Mouse (Mus musculus): ENCODE results near the gene Dusp7.

Dusp7 gene

GRCm38 (mm10) chr9:106378753-106379152 lies 10.3 kb downstream of the Dusp7 start:
- in situ Hi-C loops (cut with MboI; ENCODE audit: low sequenced_read_pairs), result no loop called here

- in situ Hi-C loops (cut with MboI; ENCODE audit: low sequenced_read_pairs), result no loop called here
Measured at GRCm38 (mm10) chr9:106386181-106386864, 17.9 kb downstream of the Dusp7 start.

DNA sequence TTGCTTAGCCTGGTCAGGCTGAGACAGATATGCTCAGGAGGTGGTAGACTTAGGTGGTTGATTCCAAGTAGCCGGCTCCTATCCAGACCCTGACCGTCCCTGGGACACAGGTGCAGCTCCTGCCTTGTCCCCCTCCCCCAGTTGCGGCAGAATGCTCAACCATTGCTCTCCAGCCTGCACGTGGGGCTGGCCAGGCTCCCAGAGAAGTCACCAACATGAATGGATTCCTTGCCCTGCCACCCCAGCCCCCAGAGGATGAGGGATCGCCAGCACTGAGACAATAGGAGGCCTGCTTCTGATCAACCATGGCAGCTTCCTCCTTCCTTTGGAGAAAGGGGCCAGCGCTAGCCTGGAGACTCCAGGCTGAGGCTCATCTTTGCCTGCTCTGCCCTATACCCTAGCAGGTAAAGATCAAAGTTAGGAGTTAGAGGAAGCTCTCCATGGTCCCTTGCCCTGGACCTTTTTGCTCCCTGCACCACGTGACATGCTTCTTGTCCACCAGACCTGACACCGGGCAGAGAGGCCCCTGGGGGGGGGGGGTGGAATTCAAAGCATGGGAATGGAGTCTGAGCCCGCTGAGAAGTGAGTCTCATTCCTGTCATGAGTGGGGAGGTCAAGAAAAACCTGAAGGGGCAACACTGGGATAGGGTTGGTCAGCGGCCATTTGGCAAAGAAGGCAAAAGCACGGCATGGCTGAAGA lies 24.5 kb downstream of the Dusp7 start:
- in situ Hi-C loops (cut with MboI; ENCODE audit: low sequenced_read_pairs), result no loop called here

GRCm38 (mm10) chr9:106393548-106393947 lies 25.1 kb downstream of the Dusp7 start:
- in situ Hi-C loops (cut with MboI; ENCODE audit: low sequenced_read_pairs), result no loop called here

DNA sequence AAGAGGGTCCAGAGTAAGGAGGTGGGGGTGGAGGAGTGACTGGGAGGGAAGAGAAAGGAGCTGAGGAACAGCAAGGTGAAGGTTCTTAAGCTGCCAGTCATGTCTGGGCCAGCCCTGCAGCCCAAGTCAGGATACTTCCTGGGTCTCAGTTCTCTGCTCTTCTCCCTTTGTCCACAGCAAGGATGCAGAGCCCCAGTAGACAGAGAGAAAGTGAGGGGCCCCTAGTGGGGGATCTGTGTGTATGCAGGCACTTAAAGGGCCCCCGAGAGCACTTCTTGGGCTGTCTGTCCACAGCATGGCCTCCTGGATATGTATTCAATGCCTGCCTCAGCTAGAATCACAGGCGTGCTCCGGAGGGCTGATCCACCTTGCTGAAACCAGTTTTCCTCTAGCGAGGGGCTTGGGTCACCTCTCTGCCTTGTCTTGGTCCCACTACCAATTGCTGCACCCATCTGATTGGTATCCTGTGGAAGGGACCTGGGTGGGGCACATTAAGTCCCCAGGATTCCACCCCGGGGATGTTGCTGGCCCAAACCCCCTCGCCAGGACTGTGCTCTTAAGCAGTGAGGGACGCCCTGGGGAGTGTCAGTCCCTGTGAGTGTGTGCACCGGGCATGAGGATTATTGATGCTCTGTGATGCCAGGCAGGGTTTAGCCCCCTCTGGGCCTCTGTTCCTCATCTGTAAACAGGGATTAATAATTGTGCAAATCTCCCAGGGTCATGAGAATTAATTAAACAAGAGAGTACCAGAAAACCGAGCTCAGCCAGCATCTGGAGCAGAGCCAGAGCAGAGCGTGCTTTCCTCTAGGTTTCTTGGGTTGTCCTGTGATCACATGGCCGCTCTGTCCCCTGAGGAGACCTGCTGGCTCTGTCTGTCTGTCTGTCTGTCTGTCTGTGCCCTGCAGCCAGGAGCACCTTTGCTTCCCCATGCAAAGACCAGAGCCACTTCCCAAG lies 26.5 kb downstream of the Dusp7 start:
- in situ Hi-C loops (cut with MboI; ENCODE audit: low sequenced_read_pairs), result no loop called here

- in situ Hi-C loops (cut with MboI; ENCODE audit: low sequenced_read_pairs), result no loop called here
Measured at GRCm38 (mm10) chr9:106397733-106398132, 29.3 kb downstream of the Dusp7 start.

- in situ Hi-C loops (cut with MboI; ENCODE audit: low sequenced_read_pairs), result no loop called here
Measured at GRCm38 (mm10) chr9:106398667-106399311, 30.4 kb downstream of the Dusp7 start.

DNA sequence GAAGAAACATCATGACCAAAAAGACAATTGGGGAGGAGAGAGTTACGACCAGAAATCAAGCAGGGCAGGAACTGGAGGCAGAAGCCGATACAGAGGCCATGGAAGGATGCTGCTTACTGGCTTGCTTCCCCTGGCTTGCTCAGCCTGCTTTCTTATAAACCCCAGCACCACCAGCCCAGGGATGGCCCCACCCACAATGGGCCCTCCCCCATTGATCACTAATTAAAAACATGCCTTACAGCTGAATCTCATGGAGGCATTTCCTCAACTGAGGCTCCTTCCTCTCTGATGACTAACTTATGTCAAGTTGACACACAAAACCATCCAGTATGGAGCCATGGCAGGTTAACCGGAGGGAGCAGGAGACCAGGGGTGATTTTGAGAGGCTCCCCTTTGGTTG lies 31.4 kb downstream of the Dusp7 start:
- in situ Hi-C loops (cut with MboI; ENCODE audit: low sequenced_read_pairs), result no loop called here

- in situ Hi-C loops (cut with MboI; ENCODE audit: low sequenced_read_pairs), result no loop called here
Measured at GRCm38 (mm10) chr9:106402149-106402548, 33.7 kb downstream of the Dusp7 start.

DNA sequence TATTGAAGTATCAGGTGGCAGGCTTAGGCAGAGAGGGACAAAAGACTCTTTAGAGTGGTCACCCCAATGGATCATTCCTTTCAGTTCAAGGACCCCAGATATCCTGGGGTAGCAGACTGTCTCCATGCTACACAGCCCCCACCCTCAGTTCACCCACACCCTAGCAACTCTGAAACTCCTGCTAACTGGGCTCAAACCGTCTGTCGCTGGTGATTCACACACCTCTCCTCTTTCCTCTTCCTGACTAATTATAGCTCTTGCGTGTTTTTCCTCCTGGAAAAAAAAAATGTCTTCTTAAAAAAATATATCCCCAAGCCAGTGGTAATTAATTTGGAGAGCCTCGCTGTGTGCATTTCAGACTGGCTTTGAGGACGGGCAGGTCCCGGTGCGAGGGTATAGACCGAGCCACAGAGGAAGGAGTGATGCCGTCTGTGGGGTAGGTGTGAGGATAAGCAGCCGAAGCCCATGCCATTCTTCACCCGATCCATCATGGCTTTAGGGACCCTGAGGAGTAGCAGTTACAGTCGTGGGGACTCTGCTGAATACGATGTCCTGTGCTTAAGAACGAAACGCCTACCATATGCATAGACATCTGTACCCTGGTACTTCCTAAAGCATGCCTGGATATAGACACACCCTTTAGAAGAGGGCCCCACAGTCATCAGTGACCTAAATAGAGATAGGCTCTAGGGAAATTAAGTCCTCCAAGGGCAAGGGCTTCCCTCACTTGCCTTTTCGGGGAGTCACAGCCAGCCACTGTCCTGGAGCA lies 34.4 kb downstream of the Dusp7 start:
- in situ Hi-C loops (cut with MboI; ENCODE audit: low sequenced_read_pairs), result no loop called here

DNA sequence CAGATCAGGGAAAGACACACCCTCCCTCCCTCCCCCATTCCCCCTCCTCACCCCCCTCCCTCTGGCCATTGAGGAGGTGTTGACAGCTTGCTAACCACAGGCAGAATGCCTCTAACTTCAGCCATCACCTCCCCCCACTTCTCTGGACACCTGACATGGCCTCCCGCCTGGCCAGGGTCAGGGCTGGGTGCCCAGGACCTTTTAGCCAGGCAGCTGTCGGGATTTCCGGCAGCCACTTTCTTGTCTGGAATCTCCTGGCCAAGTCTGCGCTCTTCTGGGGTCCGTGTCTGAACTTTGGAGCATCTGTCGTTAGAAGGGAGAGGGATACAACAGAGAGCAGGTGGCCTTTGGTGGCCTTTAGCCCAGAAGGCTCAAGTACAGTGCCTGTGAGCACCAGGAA lies 36.8 kb downstream of the Dusp7 start:
- in situ Hi-C loops (cut with MboI; ENCODE audit: low sequenced_read_pairs), result no loop called here

- in situ Hi-C loops (cut with MboI; ENCODE audit: low sequenced_read_pairs), result no loop called here
Measured at GRCm38 (mm10) chr9:106406443-106407078, 38.1 kb downstream of the Dusp7 start.

- in situ Hi-C loops (cut with MboI; ENCODE audit: low sequenced_read_pairs), result no loop called here
Measured at GRCm38 (mm10) chr9:106409096-106409495, 40.7 kb downstream of the Dusp7 start.

DNA sequence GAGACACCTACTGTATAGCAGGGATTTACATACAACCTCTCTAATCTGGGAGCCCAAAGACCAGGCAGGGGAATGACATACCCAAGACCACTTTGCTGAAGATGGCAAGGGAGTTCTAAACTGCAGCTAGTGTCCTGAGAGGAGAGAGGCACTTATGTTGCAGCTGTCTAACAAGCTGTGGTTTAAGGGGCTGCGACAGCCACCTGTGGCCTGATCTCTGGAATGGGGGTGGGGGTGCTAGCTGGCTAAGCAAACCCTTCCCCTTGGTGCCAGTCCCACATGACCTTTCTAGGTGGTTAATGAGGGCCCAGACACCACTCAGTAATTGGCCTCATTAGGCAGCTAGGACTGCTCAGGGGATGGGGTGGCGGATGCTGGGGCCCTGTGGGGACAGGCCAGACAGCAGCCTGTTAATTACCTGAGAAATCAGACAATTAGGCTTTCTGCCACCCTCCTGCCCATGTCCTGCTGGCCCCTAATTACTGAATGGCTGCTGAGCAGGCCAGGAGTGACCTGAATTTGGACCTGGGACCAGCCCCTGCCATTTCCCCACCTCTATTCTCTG lies 41.7 kb downstream of the Dusp7 start:
- in situ Hi-C loops (cut with MboI; ENCODE audit: low sequenced_read_pairs), result no loop called here

- in situ Hi-C loops (cut with MboI; ENCODE audit: low sequenced_read_pairs), result no loop called here
Measured at GRCm38 (mm10) chr9:106411091-106411594, 42.7 kb downstream of the Dusp7 start.

GRCm38 (mm10) chr9:106411729-106412128 lies 43.3 kb downstream of the Dusp7 start:
- in situ Hi-C loops (cut with MboI; ENCODE audit: low sequenced_read_pairs), result no loop called here

DNA sequence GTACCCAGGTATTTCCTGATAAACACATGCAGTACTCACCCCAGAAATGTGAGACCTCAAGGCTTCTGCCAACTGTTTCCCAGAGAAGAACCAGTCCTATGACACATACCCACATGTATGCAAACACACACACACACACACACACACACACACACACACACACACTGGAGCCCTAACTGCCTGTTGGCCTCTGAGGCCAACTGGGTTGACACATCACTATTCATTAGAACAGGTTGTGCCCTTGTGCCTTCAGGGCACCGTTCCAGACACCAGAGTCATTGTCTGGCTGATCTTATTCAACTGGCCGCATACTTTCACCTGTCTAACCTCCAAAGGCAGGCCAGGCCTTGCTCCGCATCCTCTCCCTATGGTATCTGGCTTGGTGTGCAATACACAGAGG lies 43.8 kb downstream of the Dusp7 start:
- in situ Hi-C loops (cut with MboI; ENCODE audit: low sequenced_read_pairs), result no loop called here

DNA sequence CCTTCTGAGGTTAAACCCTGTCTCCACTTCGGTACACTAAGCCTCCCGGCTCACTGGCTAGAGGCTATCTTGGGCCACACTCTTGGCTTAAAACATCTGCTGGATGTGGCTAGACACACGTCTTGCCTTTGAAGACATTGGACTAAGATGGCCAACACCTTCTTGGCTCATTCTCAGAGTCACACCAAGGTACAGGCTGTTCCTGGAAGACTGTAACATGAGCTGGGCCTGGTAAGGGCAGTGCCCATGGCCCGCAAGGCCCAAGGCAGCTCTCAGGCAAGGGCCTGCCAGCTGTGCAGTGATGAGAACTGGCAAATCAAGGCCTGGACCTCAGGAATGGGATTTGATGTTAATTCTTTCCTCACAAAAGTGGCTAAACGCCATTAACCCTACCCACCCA lies 45.2 kb downstream of the Dusp7 start:
- in situ Hi-C loops (cut with MboI; ENCODE audit: low sequenced_read_pairs), result no loop called here

DNA sequence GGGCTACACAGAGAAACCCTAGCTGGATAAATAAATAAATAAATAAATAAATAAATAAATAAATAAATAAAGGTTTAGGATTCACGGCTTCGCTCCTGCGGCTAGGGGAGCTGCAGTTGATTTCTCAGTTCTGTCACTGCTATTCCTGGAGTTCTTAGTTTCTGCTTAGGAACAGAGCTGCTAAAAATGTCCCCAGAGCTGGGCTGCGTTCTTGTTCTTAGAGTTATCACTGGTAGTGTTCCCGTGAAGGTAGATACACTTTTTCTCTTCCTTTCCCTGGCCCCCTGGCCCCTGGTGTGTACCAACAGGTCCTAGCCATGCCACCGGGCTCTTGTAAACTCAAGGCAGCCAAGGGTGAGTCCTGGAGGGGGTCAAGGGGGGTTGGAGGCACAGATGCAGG lies 48.4 kb downstream of the Dusp7 start:
- in situ Hi-C loops (cut with MboI; ENCODE audit: low sequenced_read_pairs), result no loop called here

All from CH12F3 (cell line).